8 mouse cellular contexts compared by ENCODE assay signal in genomic region chr3:87618240-87618639, GRCm38 (mm10). TPM values are rescaled to one million over a fixed set of nuclear protein-coding genes. Genes with fewer than 3 reads are reported as not detected.
A peak's percentile ranks its signal among the peaks of the same experiment; 100 is the strongest.
DNase-seq lines count a peak whose midpoint lies in the region; ATAC-seq and TF ChIP-seq lines count a peak whose summit lies in the region.

No protein-coding gene starts in this region.

- H3K9me3 ChIP-seq in megakaryocyte, embryonic 14.5 days = no peaks in the 10 kb centered on the region; the same call in 1 of the 2 replicates
- no peaks in the 10 kb centered on the region for H3K9me3 ChIP-seq in limb, embryonic 12.5 days
- no peaks in the 10 kb centered on the region for H3K9me3 ChIP-seq in stomach, embryonic 14.5 days (ENCODE audit: control insufficient read depth, low read depth, low read length)

- no peak for ATAC-seq in megakaryocyte, adult 5-6 weeks (ENCODE audit: poor library complexity, severe bottlenecking)
- ATAC-seq in limb, embryonic 12.5 days (ENCODE audit: insufficient number of reproducible peaks, insufficient read depth, low FRiP score, low TSS enrichment, low read depth) = no peak
- ATAC-seq in stomach, embryonic 14.5 days (ENCODE audit: insufficient number of reproducible peaks, insufficient read depth, low FRiP score, low read depth) = no peak

- H3K36me3 ChIP-seq in megakaryocyte, embryonic 14.5 days (replicated peaks; ENCODE audit: low read length) = no peaks in the 10 kb centered on the region
- no peaks in the 10 kb centered on the region for H3K36me3 ChIP-seq in limb, embryonic 12.5 days
- H3K36me3 ChIP-seq in stomach, embryonic 14.5 days (ENCODE audit: control insufficient read depth, insufficient read depth, low read length) = no peaks in the 10 kb centered on the region

- H3K4me2 ChIP-seq in limb, embryonic 12.5 days = peak overlapping the region; percentile 87
- H3K4me2 ChIP-seq in stomach, embryonic 14.5 days (replicated peaks; ENCODE audit: low read depth, low read length) = peak overlapping the region; percentile 94

- H3K27ac ChIP-seq in embryonic fibroblast, embryonic 13.5 days (ENCODE audit: insufficient read depth, low read length) = no peak overlapping the region
- H3K27ac ChIP-seq in limb, embryonic 12.5 days = peak overlapping the region; percentile 95
- peak overlapping the region; percentile 86; the same call in 1 of the 2 replicates for H3K27ac ChIP-seq in stomach, embryonic 14.5 days (ENCODE audit: low read length)

- H3K4me1 ChIP-seq in megakaryocyte, embryonic 14.5 days = peaks cover 12% of the 10 kb centered on the region
- peaks cover 11% of the 10 kb centered on the region for H3K4me1 ChIP-seq in embryonic fibroblast, embryonic 13.5 days (ENCODE audit: control insufficient read depth, insufficient read depth, low read length)
- H3K4me1 ChIP-seq in limb, embryonic 12.5 days (replicated peaks) = peaks cover 27% of the 10 kb centered on the region
- peaks cover 21% of the 10 kb centered on the region for H3K4me1 ChIP-seq in stomach, embryonic 14.5 days (ENCODE audit: control insufficient read depth, insufficient read depth, low read length)

- peak overlapping the region; percentile 94 for H3K4me3 ChIP-seq in megakaryocyte, embryonic 14.5 days (replicated peaks)
- peak overlapping the region; percentile 76 for H3K4me3 ChIP-seq in embryonic fibroblast, embryonic 13.5 days (ENCODE audit: insufficient read depth, low read length)
- H3K4me3 ChIP-seq in limb, embryonic 12.5 days (replicated peaks) = peak overlapping the region; percentile 75
- peak overlapping the region; percentile 72 for H3K4me3 ChIP-seq in stomach, embryonic 14.5 days (ENCODE audit: low read depth, low read length)

- WGBS in limb, embryonic 12.5 days = 11% methylated on average over 3 of the region's 3 CpGs
- 2% methylated on average over 3 of the region's 3 CpGs for WGBS in stomach, embryonic 14.5 days

- TF ChIP-seq POLR2A in embryonic fibroblast, embryonic 13.5 days (IDR thresholded peaks at IDR 0.05; ENCODE audit: low read depth, low read length) = no peak

- H3K27me3 ChIP-seq in megakaryocyte, embryonic 14.5 days (replicated peaks) = peaks cover 48% of the 10 kb centered on the region
- H3K27me3 ChIP-seq in limb, embryonic 12.5 days = no peaks in the 10 kb centered on the region
- H3K27me3 ChIP-seq in stomach, embryonic 14.5 days (ENCODE audit: control insufficient read depth, insufficient read depth, low read length) = no peaks in the 10 kb centered on the region

- peak overlapping the region; percentile 83 for H3K9ac ChIP-seq in limb, embryonic 12.5 days (replicated peaks)
- peak overlapping the region; percentile 85 for H3K9ac ChIP-seq in stomach, embryonic 14.5 days (replicated peaks; ENCODE audit: low read depth, low read length)

- no peak for DNase-seq in right cerebral cortex, adult 2 months (ENCODE audit: low spot score in 2 of 2)
- no peak for DNase-seq in right cerebral cortex, postnatal 14 days
- no peak for DNase-seq in gastrocnemius, adult 8-10 months (ENCODE audit: low spot score in 2 of 2)

- no peak for TF ChIP-seq CTCF in embryonic fibroblast, embryonic 13.5 days (IDR thresholded peaks at IDR 0.05; ENCODE audit: borderline replicate concordance, insufficient read depth, low read length)

RNA-seq across cellular contexts. Expression of gene Arhgef11, which starts 0.9 kb away (rescaled TPM):
- 0.43 and 1.4 TPM in 2 replicates for polyA plus RNA-seq in megakaryocyte, embryonic 14.5 days (2012; ENCODE audit: insufficient read depth, low replicate concordance)
- total RNA-seq in megakaryocyte, adult 5-6 weeks (2015) = 18.9 and 20.3 TPM in 2 replicates
- 14.1 and 19.8 TPM in 2 replicates for total RNA-seq in megakaryocyte, adult 5-6 weeks (2017)
- polyA plus RNA-seq in embryonic fibroblast, embryonic 13.5 days (2011; ENCODE audit: insufficient read length, low read depth, missing spikeins) = 25.8 and 27.0 TPM in 2 replicates
- polyA plus RNA-seq in limb, embryonic 12.5 days (2016; fragmentation: Nextera tagmentation; extraction: Ambion mirVana) = 21.9 and 23.1 TPM in 2 replicates
- polyA plus RNA-seq in stomach, embryonic 14.5 days (2014; fragmentation: Nextera tagmentation; extraction: Ambion mirVana) = 17.5 and 18.6 TPM in 2 replicates
- 10 to 100 TPM; 16.5 to 20.9 (median 18.5) TPM for total RNA-seq in gastrocnemius, adult 8-10 months (2022)
